Mouse (Mus musculus): Measurements from ENCODE around the gene Tsen2.

DNA sequence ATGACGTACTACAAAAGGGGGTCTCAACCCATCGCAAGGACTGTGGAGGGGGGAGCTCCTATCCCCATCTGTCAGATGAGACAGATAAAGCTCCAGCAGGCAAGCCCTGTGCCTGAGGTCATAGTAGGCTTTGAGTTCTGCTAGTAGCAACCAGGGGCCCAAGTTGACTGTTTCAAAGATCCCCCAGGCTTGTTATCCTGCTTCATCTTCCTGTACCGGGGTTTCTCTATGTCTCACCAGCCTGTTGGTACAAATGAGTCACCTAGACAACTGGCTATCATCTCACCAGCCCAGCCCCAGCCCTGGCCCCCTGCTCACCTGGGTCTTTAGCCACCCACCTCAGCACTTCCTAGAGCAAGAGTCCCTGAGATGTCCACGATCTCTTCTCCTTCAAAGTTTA, 16.1 kb upstream of the Tsen2 start:
- TF ChIP-seq CTCF (IDR thresholded peaks at IDR 0.05; ENCODE audit: insufficient read depth, low read length), result no peak
- no peak for TF ChIP-seq POLR2A (IDR thresholded peaks at IDR 0.05; ENCODE audit: borderline replicate concordance, extremely low read depth, low read depth, low read length)

All from lung, adult 2 months (tissue).